Mouse (Mus musculus): ENCODE data around the gene Bcan.

The Bcan gene

DNA sequence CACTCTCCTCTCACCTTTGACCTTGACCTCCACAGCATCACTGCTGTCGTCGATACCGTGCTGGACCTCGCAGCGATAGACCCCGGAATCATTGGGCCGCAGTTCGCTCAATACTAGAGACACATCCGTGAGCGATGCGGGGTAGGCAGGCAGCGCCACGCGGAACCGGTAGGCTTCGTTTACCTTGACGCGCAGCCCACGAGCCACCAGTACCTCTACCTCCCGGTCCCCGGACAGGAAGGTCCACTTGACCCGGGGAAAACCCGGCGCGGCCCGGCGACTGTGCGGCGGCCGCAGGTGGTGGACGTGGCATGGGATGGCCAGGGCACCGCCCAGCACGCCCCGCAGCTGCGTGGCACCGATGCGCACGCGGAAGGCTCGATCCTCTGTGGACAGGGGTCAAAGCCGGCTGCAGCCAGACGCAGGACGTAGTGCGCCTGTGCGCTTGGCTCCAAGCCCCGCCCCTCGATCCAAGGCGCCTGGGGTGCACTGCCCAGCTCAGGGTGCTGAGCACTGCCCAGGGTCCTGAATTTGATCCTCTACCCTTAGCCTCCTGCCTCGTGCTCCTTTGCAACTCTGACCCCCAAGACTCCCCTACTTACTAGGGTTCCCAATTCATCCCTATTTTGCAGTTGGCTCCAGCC, 2.9 kb downstream of the Bcan start:
- no peak for DNase-seq

DNA sequence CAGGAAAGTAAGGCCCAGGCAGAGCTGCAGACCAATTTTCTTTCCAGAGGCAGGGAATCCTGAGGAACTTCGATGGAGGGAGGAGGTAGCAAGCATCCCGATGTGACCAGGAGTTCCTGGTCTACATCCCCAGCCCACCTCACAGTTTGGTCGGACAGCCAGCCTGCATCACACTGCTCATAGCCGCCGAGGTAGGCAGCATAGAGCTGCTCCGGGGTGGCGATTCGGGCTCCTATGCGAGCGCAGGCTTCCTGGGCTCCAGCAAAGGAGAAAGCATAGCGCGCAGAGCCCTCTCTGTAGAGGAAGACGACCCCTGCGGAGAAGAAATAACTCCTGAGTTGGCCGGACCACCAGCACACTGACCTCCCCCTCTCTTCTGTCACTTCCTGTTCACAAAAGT, 3.6 kb downstream of the Bcan start:
- DNase-seq: no peak

DNA sequence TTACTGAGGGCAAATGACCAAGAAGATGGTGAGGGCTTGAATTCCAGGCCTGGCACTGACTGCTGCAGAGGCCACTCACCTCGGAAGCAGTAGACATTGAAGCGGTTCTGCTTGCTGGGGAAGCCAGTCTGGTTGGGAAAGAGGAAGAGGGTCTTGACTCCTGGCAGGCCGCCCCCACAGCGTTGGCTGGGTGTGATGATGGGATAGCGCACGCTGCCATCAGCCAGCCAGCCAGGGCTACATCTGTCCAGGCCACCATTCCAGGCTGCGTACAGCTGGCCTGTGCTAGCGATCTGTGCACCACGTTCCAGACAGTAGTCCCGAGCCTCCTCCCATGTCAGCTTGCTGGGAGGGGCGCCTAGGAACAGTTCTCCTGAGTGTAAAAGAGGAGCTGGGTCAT, 4.7 kb downstream of the Bcan start:
- no peak for DNase-seq

DNA sequence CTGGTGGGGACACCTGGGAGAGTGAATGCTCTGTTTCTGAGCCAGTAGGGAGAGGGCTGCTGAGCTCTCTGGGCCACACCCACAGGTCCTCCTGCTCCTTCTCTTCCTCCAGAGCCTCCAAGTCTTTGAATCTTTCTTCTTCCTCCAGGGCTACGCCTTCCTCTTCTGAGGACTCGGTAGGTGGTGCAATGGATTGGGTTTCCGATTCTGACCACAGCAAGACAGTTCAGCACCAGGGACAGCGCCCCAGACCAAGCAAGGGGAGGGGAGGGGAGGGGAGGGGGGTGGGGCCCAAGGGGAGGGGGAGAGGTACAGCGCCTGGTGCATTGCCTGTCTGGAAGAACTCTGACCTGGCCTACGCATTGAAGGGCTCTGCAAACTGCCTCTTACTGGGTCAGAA, 6.6 kb downstream of the Bcan start:
- DNase-seq: no peak

DNA sequence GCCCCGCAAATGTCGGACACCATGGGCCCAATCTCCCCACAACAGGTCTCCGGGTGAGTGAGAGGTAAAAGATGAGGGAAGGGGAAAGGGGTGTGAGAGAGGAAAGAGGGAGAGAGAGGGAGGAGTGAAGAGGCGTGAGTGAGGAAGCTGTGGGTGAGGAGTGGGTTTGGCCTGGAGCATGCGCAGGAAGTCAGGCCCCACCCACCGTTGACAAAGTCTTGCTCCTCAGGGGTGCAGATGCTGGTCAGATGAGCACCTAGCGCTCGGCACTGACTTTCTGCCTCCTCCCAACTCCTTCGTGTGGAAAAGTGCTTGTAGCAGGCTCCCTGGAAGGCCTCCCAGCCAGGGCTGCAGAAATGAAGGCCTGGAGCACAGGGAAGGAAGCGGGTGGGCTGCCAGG, 10.1 kb downstream of the Bcan start:
- no peak for DNase-seq

DNA sequence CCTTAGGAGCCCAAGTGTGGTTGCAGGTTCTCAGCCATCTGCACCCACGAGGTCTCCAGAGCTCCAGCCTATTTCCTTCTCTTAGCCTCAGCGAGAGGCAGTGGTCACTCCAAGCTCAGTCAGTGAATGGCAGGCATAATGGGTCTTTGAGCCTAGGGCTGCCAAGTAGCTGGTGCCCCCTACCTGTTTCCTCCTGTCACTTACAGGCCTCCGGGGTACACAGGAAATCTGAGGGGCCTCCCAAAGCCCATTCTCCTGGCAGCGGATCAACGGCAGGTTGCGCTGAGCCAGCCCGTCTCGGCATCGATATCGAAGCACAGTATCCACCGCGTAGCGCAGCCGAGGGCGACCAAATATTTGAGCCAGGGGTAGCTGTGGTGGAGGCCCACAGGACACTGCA, 12.0 kb downstream of the Bcan start:
- no peak for DNase-seq

DNA sequence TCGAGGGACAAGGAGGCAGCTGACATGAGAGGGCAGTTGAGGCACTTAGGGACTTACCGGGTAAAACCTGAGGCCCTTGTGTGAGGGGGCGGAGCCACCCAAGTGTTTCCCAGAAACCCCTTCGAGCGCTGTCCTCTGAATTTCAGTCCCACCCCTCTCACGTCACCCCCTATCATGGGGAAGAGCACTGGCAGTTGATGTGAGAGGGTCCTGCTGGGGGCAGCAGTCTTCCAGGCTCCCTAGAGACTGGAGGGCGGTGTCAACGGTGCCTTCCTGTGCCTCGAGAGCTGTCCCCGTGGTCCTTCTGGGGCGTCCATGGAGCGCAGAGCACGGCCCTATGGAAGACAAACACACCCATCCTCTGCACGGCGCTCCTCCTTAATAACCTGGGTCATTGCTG, 12.4 kb downstream of the Bcan start:
- DNase-seq: no peak

DNA sequence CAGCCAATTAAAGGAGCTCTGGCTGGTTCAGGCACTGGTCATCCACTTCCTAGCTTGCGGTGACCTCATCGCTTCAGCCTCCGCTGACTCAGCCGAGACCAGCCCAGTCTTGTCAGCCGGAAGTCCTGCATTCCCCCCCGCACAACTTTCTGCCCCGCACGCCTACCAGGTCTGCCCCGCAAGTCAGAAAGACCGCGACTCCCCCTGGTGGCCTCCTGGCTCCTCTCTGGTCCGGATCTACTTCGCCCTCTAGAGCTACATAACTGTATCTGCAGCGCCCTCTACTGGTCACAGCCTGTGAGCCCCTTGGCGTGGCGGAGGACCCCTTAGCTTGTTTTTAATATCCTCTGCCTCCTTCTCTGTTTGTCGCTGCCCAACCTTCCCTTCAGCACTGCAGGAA, 13.2 kb downstream of the Bcan start:
- peak; percentile 89 for DNase-seq

DNA sequence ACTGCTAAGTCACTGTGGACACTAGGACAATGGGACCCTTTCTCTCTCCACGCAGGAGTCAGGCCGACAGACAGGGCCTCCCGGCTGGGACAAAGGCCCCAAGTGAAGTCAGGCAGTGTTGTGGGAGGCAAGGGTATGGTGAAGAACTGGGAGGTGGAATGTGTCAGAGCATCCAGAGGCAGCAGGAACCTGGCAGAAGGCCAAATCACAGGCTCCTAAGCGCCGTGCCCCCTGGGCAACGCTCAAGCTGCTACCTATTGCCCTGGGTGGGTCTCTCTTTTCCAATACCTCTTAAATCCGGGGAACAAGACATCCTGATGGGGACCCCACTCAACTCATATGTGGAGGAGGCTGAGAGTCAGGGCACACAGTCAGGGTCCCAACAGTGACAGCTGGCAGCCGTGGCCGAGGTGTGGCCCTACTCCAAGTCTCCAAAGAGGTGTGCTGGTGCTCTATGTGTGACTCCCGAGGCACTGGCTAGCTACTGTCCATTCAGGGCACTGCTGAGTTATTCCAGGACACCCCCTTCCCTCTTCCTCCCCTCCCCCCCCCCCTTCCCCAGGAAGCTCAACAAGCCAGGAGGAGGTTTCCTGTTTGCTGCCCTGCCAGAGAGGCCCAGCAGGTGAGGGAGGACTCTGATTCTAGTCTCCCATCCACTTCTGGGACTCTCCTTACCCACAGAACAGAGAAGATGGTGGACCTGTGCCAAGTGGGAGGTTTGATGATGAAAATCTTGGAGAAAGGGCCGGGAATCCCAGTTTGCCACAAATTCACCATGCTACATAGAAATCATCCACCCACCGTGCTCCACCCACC, 14.3 kb downstream of the Bcan start:
- DNase-seq: no peak

DNA sequence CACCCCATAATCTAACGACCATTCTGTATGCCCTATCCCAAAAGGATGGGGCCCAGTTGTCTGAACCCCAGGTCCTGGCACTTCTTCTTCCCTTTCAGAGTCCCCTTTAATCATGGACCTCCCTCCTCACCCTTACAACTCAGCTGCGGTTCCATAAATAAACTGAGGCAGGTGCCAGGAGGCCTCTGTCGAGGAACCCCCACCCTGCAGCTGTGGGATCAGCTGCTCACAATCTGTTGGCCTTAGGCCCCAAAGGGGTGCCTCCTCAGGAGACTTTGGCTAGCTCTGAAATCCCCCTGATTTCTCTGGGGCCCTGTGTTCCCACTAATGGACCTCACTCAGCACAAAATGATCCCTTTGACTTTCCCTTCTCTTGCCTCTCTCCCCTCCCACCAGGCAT, 15.9 kb downstream of the Bcan start:
- DNase-seq: no peak

DNA sequence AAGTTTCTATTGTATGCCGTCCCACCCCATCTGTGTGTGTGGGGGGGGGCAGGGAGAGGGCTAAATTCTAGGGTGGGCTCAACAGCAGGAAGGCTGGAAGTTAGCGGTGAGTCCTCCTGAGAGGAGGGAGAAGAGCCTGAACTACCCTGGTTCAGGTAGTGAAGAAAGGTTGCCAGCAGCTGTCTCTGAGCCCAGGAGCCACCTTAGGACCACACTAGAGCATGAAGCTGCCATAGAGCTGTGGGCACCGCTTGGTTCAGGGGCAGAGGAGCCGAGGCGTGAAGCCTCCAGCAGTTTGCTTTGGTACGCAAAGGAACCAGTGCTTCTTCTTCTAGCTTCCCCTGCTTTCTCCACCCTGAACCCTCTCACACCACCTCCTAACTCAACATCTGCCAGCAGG, 16.4 kb downstream of the Bcan start:
- DNase-seq: no peak

DNA sequence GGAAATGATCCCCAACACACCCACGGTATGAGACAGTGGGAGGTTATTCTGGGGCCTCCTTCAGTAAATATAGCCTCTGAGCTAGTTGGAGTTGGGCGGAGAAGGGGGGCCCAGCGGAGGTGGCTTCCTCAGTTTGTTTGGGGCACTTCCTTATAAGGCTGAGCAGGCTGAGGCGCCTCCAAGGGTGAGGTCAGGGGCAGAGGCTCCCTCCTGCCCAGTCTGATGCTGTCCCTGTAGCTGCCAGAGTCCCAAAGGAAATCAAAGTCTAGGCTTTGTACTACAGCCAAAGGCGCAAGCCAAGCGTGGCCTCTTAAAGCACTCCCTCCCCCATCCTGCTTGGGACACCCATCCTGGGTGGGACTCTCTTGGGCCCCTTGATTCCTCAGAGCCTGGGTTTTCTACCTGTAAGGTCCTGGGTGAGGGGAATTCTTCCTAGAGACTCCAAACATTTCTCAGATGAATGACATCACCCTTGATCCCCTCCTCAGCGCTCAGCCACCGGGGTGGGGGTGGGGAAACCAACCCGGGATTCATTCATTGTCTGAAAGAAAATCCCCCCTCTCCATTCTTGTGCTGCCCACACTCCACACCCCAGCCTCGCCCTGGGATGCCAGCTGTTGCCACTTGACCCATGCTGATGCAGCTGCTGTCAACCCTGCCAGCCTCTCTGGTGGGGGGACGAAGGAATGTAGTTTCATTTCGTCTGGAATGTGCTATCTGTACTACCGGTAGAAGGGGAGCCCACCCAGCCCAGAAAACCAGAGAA, 17.0 kb downstream of the Bcan start:
- no peak for DNase-seq

DNA sequence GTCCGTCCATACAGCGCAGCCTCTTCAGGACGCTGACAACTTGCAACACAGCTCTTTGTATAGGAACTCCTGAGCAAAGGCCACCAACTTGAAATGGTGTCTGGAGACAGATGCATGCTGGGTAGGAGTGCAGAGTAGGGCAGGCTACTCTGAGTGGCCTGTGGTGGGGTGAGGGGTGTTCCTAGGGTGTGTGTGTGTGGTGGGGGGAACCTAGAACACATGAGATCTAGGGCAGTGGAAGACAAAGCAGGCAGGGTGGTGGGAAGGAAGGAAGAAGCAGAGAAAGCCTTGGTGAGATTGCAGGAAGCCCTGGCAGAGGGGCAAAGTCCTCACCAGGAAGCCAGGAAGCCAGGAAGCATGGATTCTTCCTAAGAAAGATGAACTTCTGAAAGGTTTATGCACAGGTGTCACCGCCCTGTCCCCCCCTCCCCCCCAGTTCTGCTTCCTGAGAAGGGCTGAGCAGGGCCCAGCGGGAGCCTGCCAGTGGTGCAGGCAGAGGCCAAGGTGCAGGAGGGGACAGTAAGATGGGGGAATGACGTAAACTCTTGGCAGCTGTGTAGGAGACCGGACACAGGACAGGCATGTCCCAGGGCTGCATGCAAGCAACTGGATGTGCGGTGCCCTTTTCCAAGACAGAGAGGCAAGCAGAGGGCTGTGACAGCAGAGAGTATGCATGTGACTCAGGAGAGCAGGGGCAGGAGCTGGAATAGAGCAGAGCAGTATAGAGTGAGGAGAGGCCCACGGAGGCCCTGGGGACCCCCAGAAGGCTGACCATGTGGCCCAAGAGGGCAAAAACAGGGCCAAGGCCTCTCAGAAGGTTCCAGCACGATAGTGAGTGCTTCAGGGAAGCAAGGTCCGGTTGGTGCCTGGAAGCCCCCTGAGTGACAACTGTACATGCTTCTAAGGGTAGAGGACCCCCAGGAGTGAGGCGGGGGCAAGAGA, 17.9 kb downstream of the Bcan start:
- no peak for DNase-seq

DNA sequence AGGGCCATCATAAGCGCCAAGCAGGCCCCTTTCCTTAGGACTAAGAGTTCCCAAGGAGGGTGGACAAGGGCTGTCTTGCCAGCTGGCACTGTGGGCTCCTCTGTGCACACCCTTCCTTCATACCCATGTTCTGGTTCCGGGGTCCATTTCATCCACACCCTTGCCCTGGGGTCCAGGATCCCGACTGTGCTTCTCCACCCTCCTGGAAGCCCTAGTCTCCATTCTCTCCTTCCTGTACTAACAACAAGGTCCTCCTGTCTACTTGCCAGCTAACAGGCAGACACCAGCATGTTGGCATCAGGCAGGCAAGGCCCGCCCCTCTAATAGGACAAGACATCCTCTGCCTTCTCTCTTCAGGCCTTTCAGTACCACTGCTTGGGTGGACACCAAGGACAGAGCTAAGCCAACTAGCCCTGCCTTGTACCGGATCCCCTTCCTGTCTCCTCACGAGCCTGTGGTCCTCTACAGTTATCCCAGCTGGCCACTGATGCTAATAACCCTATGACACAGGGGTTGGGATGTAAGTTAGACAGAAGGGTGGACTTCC, 18.7 kb downstream of the Bcan start:
- DNase-seq: no peak

DNA sequence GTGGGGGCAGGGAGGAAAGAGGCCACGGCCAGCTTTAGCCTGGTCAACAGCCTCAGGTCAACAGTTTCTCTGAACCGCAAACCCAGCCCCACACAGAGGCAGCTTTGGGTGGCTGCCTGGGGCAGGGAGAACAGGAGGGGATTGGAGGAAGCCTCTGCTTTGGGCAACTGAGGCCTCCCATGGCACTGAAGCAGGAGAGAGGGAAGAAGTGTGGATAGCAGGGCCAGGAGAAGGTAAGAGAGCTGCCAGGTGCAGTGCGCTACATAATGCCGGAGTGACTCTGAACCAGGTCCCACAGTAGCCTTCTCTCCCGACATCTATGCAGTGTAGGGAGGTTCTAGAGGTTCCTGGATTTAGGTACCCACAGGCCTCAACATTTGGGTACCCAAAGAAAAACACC, 19.3 kb downstream of the Bcan start:
- DNase-seq: no peak

DNA sequence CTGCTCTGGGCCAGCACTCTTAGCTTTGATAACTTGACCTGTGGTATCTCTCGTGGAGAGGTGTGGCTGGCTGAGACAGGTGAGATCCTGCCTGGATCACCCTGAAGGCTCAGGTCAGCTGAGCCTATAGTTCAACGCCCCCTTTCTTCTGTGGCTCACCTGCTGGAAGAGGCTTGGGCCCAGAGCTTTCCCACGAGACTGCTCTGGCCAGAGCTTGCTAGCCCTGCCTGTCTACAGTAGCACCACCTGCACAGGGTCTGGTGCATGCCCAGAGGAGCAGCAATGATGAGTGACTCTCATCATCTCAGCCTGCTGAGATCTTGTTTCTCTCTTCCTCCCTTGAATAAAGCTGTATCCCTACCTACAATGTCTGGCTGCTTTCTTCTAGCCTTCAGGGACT, 19.9 kb downstream of the Bcan start:
- no peak for DNase-seq

DNA sequence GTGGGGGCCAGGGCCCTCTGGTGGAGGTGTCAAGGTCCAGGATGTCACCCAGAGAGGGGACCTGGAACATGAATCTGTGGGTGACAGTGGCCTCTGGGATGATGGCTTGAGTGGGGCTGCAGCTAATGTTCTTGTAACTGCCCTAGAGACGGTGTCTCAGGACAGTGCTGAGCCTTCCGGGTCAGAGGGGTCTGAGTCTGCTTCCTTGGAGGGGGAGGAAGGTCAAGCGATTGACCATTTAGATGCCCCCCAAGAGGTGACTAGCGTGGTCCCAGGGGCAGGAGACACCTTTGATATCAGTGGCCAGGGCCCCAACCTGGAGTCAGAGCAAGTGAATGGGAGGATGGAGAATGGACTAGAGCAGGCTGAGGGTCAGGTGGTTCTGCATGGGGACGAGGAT, 20.5 kb downstream of the Bcan start:
- no peak for DNase-seq

DNA sequence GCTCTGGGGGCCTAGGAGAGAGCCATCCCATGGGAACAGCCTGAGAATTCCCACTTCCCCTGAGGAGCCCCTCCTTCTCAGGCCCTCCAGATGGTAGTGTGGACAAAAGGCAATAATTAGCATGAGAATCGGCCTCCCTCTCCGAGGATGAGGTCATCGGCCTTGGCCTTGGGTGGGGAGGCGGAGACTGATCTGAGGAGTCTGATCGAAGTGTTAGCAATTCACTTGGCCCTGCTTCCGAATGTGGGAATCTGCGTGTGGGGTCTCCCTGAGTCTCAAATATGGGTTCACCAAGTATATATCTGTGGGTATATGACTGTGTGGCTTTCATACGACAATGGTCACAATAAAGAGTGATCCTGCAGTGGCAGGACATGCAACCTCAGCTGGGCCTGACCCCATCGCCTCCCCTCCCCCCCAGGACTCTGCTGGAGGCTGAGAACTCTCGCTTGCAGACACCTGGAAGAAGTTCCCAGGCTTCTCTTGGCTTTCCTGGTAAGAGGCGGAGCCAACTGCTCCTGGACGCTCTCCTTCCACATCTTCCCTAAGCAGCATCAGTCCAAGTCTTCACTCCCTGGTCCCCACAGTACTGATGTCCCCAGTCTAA, 25.5 kb downstream of the Bcan start:
- DNase-seq: no peak

DNA sequence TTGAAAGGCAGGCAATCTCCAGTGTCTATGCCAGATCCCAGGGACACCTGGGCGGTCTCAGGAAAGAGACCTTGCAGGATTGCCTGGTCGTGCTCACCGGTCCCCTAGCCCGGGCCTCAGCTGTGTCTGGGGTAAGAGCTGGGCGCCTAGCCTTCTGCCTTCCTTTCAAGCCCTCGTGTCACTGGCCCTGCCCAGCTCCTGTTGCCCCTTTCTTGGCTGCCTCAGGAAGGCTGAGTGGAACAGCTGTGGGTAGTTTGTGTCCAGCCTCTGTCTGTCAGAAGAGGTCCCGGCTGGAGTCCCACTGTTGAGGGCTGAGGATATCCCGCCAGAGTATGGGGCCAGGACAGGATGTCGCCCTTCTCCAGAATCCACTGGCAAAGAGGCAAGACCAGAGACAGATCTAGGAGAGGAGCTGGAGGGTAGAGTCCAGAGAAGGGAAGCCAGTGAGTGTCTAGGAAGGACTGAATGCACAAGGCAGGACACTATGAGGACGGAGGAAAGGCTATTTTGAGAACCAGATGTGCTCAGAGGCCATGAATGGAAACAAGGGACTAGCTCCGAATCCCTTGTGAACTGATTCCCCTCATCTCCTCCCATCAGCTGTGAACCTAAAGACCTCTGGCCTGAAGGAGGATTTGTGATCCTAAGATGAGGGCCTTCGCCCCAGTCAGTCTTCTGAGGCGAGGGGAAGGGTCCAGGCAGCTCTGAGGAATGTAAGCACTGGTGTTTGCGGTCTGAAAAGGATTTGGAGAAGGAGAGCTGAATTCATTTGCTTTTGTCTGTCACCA, 26.2 kb downstream of the Bcan start:
- no peak for DNase-seq

DNA sequence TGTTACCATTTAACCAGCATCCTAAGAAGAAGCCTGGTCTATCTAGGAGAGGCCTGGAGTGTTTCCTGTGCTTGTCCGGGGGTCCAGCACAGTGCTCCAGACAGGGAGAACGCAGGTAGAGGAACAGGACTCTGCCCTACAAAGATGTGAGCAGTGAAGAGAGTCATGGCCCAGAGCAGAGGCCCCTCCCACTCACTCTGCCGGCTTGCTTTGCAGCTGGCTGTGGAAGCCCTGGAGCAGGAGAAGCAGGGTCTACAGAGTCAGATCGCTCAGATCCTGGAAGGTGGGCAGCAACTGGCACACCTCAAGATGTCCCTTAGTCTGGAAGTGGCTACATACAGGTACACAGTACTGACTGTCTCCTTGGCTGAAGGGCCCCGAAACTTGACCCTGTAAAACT, 27.3 kb downstream of the Bcan start:
- DNase-seq: no peak

DNA sequence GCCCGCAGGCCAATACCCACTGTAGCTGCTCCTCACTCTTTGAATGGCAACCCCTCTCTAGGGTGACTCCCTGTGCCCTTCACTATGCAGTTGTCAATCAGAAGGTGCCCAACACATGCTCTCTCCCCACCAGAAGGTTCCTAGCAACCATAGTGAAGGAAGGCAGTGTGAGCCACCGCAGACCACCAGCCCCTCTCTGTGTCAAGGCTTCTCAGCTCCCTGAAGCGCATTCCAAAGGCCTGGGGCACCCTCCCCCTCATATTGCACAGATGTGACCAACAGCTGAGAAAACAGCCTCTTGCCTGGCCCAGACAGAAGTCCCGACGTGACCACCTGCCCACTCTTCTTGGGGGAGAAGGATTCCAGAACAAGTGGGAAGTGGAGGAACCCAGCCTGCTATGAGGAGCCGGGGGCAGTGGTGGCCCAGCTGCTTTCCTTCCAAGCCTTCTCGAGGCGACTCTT, 27.8 kb downstream of the Bcan start:
- DNase-seq: no peak

All from right cerebral cortex, adult 18-20 months (tissue).